Mouse (Mus musculus): ENCODE results near the gene Arid3a. TPM values are rescaled to one million over a fixed set of nuclear protein-coding genes. Genes with fewer than 3 reads are reported as not detected.

Arid3a gene
- polyA plus RNA-seq, 1 experiment from 2014 or later: 16.4 TPM

DNA sequence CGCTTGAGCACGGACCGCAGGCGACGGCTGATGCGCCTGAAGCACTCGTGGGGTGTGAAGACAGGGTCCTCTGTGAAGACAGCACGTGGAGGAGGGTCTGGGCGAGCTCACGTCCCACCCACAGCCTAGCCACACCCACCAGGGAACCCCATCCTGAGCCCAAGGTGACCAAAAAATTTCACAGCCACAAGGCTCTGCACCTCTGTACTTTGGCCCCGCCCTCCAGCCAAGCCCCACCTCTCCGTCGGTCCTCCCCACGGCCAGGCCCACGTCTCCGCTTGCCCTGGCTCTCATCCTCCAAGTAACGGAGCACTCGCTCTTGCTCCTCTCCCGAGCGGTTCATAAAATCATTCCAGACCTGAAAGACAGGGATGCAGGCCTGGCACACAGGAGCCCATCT lies 14.4 kb upstream of the Arid3a start:
- WGBS: 57% methylated on average over 20 of the region's 20 CpGs
- H3K4me3 ChIP-seq: no peak overlapping the region
- peaks cover 61% of the 10 kb centered on the region for H3K4me1 ChIP-seq

DNA sequence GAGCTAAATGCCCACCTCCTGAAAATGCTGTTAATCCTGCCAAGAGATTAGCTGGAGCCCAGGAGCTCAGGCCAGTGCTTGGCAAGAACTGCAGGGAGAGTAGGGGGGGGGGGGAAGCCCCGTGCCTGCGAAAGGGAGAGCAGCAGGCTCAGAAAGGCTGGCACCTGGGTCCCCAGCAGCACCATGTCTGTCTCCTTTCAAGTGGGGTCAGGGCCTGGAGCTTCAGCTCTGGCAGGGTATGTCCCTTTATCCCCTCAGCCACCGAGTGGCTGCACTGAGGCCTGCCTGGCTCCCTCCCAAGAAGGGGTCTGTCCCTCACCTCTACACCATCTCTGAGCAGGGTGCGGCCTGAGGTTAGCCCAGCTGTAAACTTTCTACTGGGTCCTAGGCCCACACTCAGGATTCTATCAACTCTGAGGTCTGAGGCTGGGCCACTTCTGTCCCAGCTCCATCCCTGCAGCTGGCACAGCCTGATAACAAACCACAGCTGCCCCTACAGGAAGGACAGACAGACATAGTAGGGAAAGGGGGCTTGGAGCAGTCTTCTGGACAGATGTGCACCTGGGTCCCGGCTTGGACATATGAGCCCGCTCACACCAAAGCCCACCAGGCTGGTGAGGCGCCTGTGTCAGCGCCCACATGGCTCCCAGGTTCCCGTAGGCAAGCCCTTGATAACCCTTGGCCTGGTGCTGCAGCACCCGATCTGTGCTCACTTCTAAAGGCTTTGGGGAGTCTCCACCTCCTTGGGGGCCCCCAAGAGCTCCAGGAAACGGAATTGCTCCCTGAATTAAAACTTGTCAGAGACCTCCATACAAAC lies 12.5 kb upstream of the Arid3a start:
- DNase-seq (ENCODE audit: low spot score): no peak
- H3K9me3 ChIP-seq: no peaks in the 10 kb centered on the region
- WGBS: 65% methylated on average over 11 of the region's 11 CpGs
- peaks cover 66% of the 10 kb centered on the region for H3K4me1 ChIP-seq
- H3K36me3 ChIP-seq: peaks cover 32% of the 10 kb centered on the region
- H3K27me3 ChIP-seq (ENCODE audit: insufficient read depth, poor library complexity, severe bottlenecking): peaks cover 21% of the 10 kb centered on the region
- no peak overlapping the region for H3K27ac ChIP-seq
- H3K4me3 ChIP-seq: 0 out of 2 replicates have a peak overlapping the region, but pooled peaks have one; percentile 9

More for the DNA sequence above, 14.4 kb upstream of the Arid3a start:
- no peak for DNase-seq (ENCODE audit: low spot score)
- H3K27me3 ChIP-seq (ENCODE audit: insufficient read depth, poor library complexity, severe bottlenecking): peaks cover 2% of the 10 kb centered on the region
- H3K9me3 ChIP-seq: no peaks in the 10 kb centered on the region
- H3K36me3 ChIP-seq: peaks cover 32% of the 10 kb centered on the region
- H3K27ac ChIP-seq: no peak overlapping the region

DNA sequence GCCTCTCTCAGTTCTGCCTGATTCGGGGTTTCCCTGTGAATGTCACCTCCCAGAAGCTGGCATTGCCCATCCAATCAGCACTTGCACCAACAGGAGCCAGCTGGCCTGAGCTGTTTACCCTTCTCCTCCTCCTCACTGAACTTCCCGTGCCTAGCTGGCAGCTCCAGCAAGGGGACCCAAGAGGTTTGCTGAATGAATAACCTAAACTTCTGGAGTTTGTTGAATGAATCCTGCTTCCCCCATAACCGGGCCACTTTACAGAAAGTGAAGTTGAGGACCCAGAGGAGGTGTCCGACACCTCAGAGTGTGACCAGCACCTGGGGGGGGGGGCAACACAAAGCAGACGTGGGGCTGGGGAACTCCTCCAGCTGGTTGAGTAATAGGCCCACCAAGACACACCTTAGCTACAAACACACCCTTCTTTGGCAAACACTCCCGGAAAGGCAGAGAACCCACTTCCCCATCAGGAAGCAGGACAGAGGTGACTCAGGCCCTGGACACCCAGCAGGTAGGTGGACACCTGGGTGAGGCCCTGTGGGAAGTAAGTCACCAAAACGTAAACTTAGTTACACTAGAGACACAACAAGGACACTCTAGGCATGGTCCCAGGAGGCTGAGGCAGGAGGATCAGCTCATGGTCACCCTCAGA lies 11.8 kb upstream of the Arid3a start:
- no peak overlapping the region for H3K27ac ChIP-seq
- H3K36me3 ChIP-seq: peaks cover 32% of the 10 kb centered on the region
- no peak for DNase-seq (ENCODE audit: low spot score)
- no peak overlapping the region for H3K4me3 ChIP-seq
- H3K4me1 ChIP-seq: peaks cover 66% of the 10 kb centered on the region
- H3K27me3 ChIP-seq (ENCODE audit: insufficient read depth, poor library complexity, severe bottlenecking): peaks cover 28% of the 10 kb centered on the region
- no peaks in the 10 kb centered on the region for H3K9me3 ChIP-seq
- WGBS: 71% methylated on average over 7 of the region's 7 CpGs

DNA sequence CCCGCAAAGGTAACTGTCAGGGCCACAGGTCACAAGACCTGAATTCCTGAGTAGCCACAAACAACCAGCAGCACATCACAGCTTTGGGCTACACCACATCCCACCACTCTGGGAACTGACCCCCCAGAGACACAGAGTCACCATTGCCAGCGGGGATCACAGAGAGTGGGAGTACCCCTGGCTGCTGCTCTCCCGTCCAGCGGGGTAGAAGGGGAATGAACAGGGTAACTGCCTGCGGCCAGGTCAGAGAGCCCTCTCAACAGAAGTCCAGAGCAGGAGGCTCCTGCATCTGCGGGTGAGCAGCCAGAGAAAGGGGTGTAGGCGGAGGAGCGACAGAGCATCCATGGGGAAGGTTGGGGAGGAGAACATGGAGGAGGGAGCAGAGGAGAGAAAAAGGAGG lies 10.8 kb upstream of the Arid3a start:
- H3K27me3 ChIP-seq (ENCODE audit: insufficient read depth, poor library complexity, severe bottlenecking): peaks cover 38% of the 10 kb centered on the region
- H3K9me3 ChIP-seq: no peaks in the 10 kb centered on the region
- WGBS: 8% methylated on average over 8 of the region's 8 CpGs
- H3K4me1 ChIP-seq: peaks cover 76% of the 10 kb centered on the region
- H3K27ac ChIP-seq: peak overlapping the region; percentile 95
- H3K4me3 ChIP-seq: peak overlapping the region; percentile 88
- peaks cover 24% of the 10 kb centered on the region for H3K36me3 ChIP-seq
- DNase-seq (ENCODE audit: low spot score): no peak

DNA sequence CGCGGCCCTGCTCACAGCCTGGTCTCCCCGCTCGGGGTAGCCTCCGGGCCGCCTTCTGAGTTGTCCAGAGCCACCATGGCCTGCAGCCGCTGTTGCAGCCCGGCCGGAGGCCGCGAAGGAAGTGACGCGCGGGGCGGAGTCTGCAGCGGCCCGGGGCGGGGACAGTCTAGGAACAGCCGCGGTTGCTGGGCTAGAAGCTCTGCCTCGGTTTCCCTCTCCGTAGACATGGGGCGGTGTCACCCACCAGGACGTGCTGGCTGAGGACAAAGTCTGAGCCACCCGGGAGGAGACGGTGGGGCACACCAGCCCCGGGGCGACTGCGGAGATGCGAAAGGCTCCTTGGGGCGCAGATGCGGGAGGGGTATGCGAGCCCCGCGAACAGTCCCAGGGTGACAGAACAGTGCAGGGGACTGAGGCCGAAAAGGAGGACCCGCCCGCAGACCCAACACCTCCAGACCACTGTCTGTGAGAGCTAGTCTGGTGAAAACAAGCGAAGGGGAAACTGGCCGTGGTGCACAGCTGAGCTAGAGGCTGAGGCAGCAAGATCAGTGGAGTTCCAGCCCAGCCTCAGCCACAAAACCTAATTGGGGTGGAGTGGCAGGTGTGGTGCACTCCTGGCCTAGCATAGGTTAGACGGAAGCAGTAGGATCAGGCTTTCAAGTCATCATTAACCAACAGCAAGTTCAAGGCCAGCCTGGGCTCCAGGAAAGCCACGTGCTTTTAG lies 9.9 kb upstream of the Arid3a start, which contains the start of gene Kiss1r:
Kiss1r (plus strand) TSS at position 164 of the 724 bp plus-strand sequence.
- H3K36me3 ChIP-seq: peaks cover 15% of the 10 kb centered on the region
- peak; percentile 95 for DNase-seq (ENCODE audit: low spot score)
- H3K4me3 ChIP-seq: peak within 1 kb of the TSS; percentile 88
- H3K27me3 ChIP-seq (ENCODE audit: insufficient read depth, poor library complexity, severe bottlenecking): peaks cover 47% of the 10 kb centered on the region
- H3K27ac ChIP-seq: peak within 1 kb of the TSS; percentile 95
- no peaks in the 10 kb centered on the region for H3K9me3 ChIP-seq
- peaks cover 84% of the 10 kb centered on the region for H3K4me1 ChIP-seq
- 3% methylated on average over 42 of the region's 42 CpGs for WGBS

DNA sequence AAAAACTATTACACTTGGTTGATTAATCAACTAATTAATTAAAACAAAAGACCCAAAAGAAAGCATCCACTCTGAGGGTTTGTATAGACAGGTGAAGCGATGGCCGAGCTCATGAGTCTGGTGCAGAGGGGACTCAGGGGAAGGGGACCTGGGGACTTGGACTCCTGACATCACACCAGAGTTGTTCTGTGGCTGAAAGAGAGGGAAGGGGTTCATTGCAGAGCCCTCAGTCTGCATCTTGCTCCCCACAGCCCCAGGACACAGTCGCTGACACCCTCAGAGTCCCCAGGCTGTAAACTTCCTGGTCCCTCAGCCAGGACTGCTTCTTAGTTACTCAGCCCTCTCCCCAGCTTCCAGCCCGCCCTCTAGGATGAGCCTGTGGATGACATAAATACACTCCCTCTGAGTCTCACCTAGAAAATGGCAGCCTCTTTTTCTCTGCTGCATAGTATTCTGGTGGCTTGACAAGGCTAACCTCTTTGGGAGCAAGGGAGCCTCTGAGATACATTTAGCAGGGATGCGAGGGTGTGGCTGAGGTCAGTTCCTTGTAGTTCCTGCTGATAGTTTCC lies 9.2 kb upstream of the Arid3a start:
- Histone ChIP-seq H3K4me3 (peak overlapping the region; percentile 88), H3K27me3 (ENCODE audit: insufficient read depth, poor library complexity, severe bottlenecking) (peaks cover 54% of the 10 kb centered on the region), H3K9me3 (no peaks in the 10 kb centered on the region), H3K4me1 (peaks cover 79% of the 10 kb centered on the region), H3K36me3 (peaks cover 9% of the 10 kb centered on the region), H3K27ac (peak overlapping the region; percentile 95; the same call in 1 of the 2 replicates)
- 62% methylated on average over 5 of the region's 5 CpGs for WGBS
- DNase-seq (ENCODE audit: low spot score): no peak

DNA sequence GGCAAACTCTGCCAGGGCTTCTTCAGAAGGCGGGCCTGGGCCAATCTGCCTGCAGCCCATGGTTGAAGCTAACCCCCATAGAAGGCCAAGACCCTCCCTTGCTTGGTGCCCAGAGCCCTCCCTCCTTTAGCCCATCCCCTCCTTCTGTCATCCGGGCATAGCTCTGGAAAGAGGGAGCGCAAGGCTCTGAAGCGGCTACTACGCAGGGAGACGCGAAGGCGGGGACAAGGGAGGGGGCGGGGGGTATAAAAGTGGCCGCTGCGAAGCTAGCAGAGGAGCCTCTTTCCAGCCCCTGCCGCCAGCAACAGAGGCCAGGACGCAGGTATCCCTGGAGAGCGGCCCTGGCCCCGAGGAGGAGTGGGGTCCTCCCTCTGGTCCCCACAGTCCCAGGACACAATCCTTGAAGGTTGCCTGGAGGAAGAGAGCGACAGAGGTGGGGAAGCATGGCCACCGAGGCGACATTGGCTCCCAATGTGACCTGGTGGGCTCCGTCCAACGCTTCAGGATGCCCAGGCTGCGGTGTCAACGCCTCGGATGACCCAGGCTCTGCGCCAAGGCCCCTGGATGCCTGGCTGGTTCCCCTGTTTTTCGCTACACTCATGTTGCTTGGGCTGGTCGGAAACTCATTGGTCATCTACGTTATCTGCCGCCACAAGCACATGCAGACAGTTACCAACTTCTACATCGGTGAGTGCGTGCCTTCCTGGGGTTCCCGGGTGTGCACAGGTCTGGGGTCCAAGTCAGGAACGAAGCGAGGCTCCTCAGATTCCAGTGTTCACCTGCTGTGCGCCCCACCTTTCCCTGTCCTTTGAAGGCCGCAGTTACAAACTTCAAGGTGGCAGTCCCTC lies 8.4 kb upstream of the Arid3a start:
- Histone ChIP-seq H3K27ac (peak overlapping the region; percentile 59), H3K27me3 (ENCODE audit: insufficient read depth, poor library complexity, severe bottlenecking) (peaks cover 62% of the 10 kb centered on the region), H3K9me3 (no peaks in the 10 kb centered on the region), H3K4me1 (peaks cover 78% of the 10 kb centered on the region), H3K36me3 (0 out of 2 replicates have a peak, but pooled peaks cover 2% of the 10 kb centered on the region), H3K4me3 (peak overlapping the region; percentile 88)
- WGBS: 6% methylated on average over 35 of the region's 35 CpGs
- no peak for DNase-seq (ENCODE audit: low spot score)

DNA sequence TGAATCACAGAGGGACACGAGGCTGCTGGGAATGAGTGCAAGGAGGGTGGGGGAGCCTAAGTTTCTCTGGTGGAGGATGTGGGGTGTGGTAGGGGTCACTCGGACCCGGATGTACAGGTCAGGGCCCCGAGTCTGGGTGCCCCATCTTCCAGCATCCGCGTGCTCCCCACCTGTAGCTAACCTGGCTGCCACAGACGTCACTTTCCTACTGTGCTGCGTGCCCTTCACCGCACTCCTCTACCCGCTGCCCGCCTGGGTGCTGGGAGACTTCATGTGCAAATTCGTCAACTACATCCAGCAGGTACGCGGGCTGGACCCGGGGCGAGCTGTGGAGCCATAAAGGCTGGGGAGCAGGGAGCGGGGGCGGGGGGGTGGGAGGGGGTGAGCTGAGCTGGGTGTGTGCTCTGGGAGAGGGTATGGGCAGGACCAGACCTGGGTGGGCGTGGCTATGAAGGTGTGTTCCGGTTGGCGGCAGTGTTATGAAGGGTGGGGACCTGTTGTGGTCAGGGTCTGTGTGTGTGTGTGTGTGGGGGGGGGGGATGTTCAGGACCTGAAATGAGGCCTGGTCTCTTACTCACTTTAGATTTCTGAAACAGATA lies 7.5 kb upstream of the Arid3a start:
- Histone ChIP-seq H3K4me1 (peaks cover 69% of the 10 kb centered on the region), H3K36me3 (no peaks in the 10 kb centered on the region), H3K27me3 (ENCODE audit: insufficient read depth, poor library complexity, severe bottlenecking) (peaks cover 70% of the 10 kb centered on the region), H3K27ac (no peak overlapping the region), H3K9me3 (no peaks in the 10 kb centered on the region), H3K4me3 (peak overlapping the region; percentile 88)
- no peak for DNase-seq (ENCODE audit: low spot score)
- 3% methylated on average over 21 of the region's 21 CpGs for WGBS

DNA sequence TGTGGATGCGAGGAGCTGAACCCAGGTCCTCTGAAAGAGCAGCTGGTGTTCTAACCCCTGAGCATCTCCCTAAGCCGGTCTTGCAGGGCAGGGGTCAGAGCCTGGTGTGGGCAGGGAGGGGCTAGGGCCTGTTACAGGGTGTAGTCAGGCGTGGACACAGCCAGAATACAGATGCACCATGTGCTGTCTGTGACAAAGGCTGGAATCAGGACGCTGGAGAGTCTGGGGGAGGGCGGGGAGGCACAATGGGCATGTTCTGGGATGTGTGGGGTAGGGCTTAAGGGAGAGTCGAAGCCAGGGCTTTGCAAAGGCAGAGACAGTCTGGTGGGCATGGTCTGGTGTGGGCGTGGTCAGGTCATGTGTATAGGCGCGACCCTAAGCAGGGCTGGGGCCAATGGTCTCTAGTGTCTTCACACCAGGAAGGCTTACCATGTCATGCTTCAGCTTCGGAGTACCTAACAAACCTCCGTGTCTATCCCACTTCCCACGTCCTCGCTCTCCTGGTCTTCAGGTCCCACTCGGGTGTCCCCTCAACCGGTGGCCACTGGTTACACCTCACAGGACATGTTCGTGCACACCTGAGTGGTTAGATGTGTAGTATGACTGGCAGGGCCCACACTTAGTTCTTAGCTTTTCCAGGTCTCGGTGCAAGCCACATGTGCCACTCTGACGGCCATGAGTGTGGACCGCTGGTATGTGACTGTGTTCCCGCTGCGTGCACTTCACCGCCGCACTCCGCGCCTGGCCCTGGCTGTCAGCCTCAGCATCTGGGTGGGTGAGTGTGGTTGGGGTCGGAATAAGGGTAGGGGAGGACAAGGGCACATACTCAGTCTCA lies 6.6 kb upstream of the Arid3a start:
- no peak for DNase-seq (ENCODE audit: low spot score)
- Histone ChIP-seq H3K4me1 (peaks cover 62% of the 10 kb centered on the region), H3K27me3 (ENCODE audit: insufficient read depth, poor library complexity, severe bottlenecking) (peaks cover 70% of the 10 kb centered on the region), H3K9me3 (no peaks in the 10 kb centered on the region), H3K27ac (no peak overlapping the region), H3K36me3 (no peaks in the 10 kb centered on the region), H3K4me3 (peak overlapping the region; percentile 56)
- 26% methylated on average over 26 of the region's 26 CpGs for WGBS

DNA sequence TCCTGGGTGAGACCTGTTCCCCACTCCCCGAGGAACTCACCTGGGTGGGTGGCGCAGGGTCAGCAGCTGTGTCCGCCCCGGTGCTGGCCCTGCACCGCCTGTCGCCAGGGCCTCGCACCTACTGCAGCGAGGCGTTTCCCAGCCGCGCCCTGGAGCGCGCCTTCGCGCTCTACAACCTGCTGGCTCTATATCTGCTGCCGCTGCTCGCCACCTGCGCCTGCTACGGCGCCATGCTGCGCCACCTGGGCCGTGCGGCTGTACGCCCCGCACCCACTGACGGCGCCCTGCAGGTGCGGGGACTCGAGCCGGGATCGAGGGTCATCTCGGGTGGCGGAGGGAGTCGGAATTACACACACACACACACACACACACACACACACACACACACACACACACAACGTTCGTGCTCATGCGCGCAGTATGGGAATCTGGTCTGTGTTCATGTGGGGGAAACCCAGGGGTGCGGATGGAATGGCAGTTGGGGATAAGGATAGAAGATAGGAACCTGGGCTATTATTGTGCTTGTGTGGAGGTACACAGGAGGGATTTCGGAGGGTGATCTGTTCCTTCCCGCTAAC lies 5.8 kb upstream of the Arid3a start, which contains the start of gene R3hdm4:
R3hdm4 (minus strand) TSS at position 251 of the 578 bp plus-strand sequence.
- Histone ChIP-seq H3K9me3 (no peaks in the 10 kb centered on the region), H3K4me1 (peaks cover 62% of the 10 kb centered on the region), H3K36me3 (no peaks in the 10 kb centered on the region), H3K4me3 (peak within 1 kb of the TSS; percentile 56), H3K27me3 (ENCODE audit: insufficient read depth, poor library complexity, severe bottlenecking) (peaks cover 70% of the 10 kb centered on the region), H3K27ac (0 out of 2 replicates have a peak within 1 kb of the TSS, but pooled peaks have one; percentile 22)
- 5% methylated on average over 41 of the region's 41 CpGs for WGBS
- DNase-seq (ENCODE audit: low spot score): no peak

DNA sequence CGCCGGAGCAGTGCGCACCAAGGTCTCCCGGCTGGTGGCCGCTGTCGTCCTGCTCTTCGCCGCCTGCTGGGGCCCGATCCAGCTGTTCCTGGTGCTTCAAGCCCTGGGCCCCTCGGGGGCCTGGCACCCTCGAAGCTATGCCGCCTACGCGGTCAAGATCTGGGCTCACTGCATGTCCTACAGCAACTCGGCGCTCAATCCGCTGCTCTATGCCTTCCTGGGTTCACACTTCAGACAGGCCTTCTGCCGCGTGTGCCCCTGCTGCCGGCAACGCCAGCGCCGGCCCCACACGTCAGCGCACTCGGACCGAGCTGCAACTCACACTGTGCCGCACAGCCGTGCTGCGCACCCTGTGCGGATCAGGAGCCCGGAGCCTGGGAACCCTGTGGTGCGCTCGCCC lies 5.3 kb upstream of the Arid3a start:
- Histone ChIP-seq H3K27ac (no peak overlapping the region), H3K4me1 (peaks cover 62% of the 10 kb centered on the region), H3K27me3 (ENCODE audit: insufficient read depth, poor library complexity, severe bottlenecking) (peaks cover 70% of the 10 kb centered on the region), H3K4me3 (peak overlapping the region; percentile 56), H3K9me3 (no peaks in the 10 kb centered on the region), H3K36me3 (no peaks in the 10 kb centered on the region)
- DNase-seq (ENCODE audit: low spot score): no peak
- under 1% methylated on average over 34 of the region's 34 CpGs for WGBS

Measured in heart, embryonic 10.5 days (tissue).